ENCODE assay signal across 15 mouse cellular contexts in the genomic region with DNA sequence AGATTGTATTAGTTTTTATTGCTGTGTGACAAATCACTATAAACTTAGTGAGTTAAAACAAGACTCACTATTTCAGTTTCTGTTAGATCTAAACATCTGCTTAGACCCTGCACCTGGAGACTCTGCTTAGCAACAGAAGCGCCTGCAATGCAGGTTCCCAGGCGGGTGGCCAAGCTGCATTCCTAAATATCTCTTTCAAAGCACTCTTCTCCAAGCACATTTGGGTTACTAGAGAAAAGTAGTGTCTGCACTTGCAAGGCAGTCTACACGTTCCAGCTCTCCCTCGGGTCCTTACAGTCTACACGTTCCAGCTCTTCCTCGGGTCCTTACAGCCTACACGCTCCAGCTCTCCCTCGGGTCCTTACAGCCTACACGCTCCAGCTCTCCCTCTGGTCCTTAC.
"Had no signal": no experiment of that assay in that cellular context is flagged by ENCODE, and none has a peak within 500 bp of the region (broad histone marks: within the 10 kb centered on the region; RNA-seq: fewer than 3 reads in every experiment).

No protein-coding gene starts in this region.

- H3K4me2 ChIP-seq: limb, embryonic 15.5 days; liver, embryonic 12.5 days; lung, embryonic 14.5 days; midbrain, embryonic 12.5 days had no signal

- ATAC-seq: inflammation-experienced regulatory T-cells, adult 6 months; intestine, postnatal 0 days; liver, embryonic 12.5 days had no signal

- H3K4me1 ChIP-seq: liver, embryonic 12.5 days had no signal

- DNase-seq: kidney, adult 9 months; kidney, postnatal 36 days; left cerebral cortex, postnatal 4 days; lung, embryonic 14.5 days; lung, postnatal 10 days; thymus, adult 2 months; thymus, postnatal 25 days had no signal

- H3K9me3 ChIP-seq: limb, embryonic 15.5 days had no signal

- H3K27ac ChIP-seq: kidney, postnatal 0 days; limb, embryonic 15.5 days; liver, embryonic 12.5 days; macrophage; midbrain, embryonic 12.5 days had no signal

- H3K4me3 ChIP-seq: limb, embryonic 15.5 days; liver, embryonic 12.5 days; megakaryocyte, embryonic 14.5 days; midbrain, embryonic 12.5 days had no signal

- H3K27me3 ChIP-seq: limb, embryonic 15.5 days; liver, embryonic 12.5 days; megakaryocyte, embryonic 14.5 days; midbrain, embryonic 12.5 days had no signal

- H3K9ac ChIP-seq: limb, embryonic 15.5 days; liver, embryonic 12.5 days; lung, embryonic 14.5 days; midbrain, embryonic 12.5 days had no signal
